Mouse (Mus musculus) G1E (cell line): ENCODE data around the gene Gmds.

ENCODE experiments used
- CTCF ChIP-seq: IDR thresholded peaks from 2 replicates; pipeline ENCODE4 v1.5.1; 2012; ENCODE audit warnings: low read depth, low read length, inconsistent platforms, mixed read lengths
- GATA1 ChIP-seq: IDR thresholded peaks from 2 replicates; pipeline ENCODE4 v1.6.1; 2012; ENCODE audit warnings: borderline replicate concordance, low read length, inconsistent platforms, mixed read lengths
- TAL1 ChIP-seq: conservative IDR thresholded peaks from 2 replicates; pipeline ENCODE4 v1.6.1; 2012; ENCODE audit warnings: low read depth, low read length, inconsistent platforms, mixed read lengths

- TF ChIP-seq CTCF (no peak), TAL1 (no peak), GATA1 (no peak)
Observed at GRCm38 (mm10) chr13:32145179-32145578, 193.4 kb downstream of the Gmds start.
